ENCODE assay signal across 30 mouse cellular contexts in genomic region chr4:135426587-135426986, GRCm38 (mm10). TPM values are rescaled to one million over a fixed set of nuclear protein-coding genes. Genes with fewer than 3 reads are reported as not detected.
DNase-seq lines count a peak whose midpoint lies in the region; ATAC-seq lines count a peak whose summit lies in the region.
"Had no signal": no experiment of that assay in that cellular context is flagged by ENCODE, and none has a peak within 500 bp of the region (broad histone marks: within the 10 kb centered on the region; RNA-seq: fewer than 3 reads in every experiment).

No protein-coding gene starts in this region.

- WGBS in embryonic facial prominence, embryonic 13.5 days: 87% methylated on average over 7 of the region's 7 CpGs
- WGBS in embryonic facial prominence, embryonic 10.5 days: 91% methylated on average over 7 of the region's 7 CpGs
- 92% methylated on average over 7 of the region's 7 CpGs for WGBS in neural tube, embryonic 15.5 days

- H3K27ac ChIP-seq in embryonic facial prominence, embryonic 13.5 days: no peak overlapping the region
- no peak overlapping the region for H3K27ac ChIP-seq in embryonic facial prominence, embryonic 10.5 days (replicated peaks)
- no peak overlapping the region for H3K27ac ChIP-seq in neural tube, embryonic 15.5 days (replicated peaks)
- H3K27ac ChIP-seq: embryonic facial prominence, embryonic 12.5 days; hindbrain, embryonic 10.5 days; intestine, embryonic 15.5 days; layer of hippocampus, adult 2 months; left cerebral cortex, adult 2 months; limb, embryonic 13.5 days; lung, embryonic 15.5 days; neural tube, embryonic 13.5 days had no signal

- no peaks in the 10 kb centered on the region for H3K27me3 ChIP-seq in embryonic facial prominence, embryonic 13.5 days
- no peaks in the 10 kb centered on the region for H3K27me3 ChIP-seq in embryonic facial prominence, embryonic 10.5 days (replicated peaks; ENCODE audit: low read depth, poor library complexity, severe bottlenecking)
- H3K27me3 ChIP-seq in neural tube, embryonic 15.5 days (replicated peaks): no peaks in the 10 kb centered on the region
- H3K27me3 ChIP-seq: embryonic facial prominence, embryonic 12.5 days; intestine, embryonic 15.5 days; limb, embryonic 13.5 days; lung, embryonic 15.5 days; neural tube, embryonic 13.5 days had no signal

- no peak overlapping the region for H3K4me3 ChIP-seq in embryonic facial prominence, embryonic 13.5 days
- no peak overlapping the region for H3K4me3 ChIP-seq in embryonic facial prominence, embryonic 10.5 days
- H3K4me3 ChIP-seq in neural tube, embryonic 15.5 days (replicated peaks): no peak overlapping the region
- H3K4me3 ChIP-seq: embryonic facial prominence, embryonic 12.5 days; erythroblast, embryonic 14.5 days; hindbrain, embryonic 10.5 days; intestine, embryonic 15.5 days; layer of hippocampus, adult 2 months; left cerebral cortex, adult 2 months; limb, embryonic 13.5 days; lung, embryonic 15.5 days; myocyte; neural tube, embryonic 13.5 days had no signal

- H3K9ac ChIP-seq in embryonic facial prominence, embryonic 13.5 days: no peak overlapping the region
- no peak overlapping the region for H3K9ac ChIP-seq in neural tube, embryonic 15.5 days (replicated peaks)
- H3K9ac ChIP-seq: embryonic facial prominence, embryonic 12.5 days; intestine, embryonic 15.5 days; limb, embryonic 13.5 days; lung, embryonic 15.5 days; neural tube, embryonic 13.5 days had no signal

- ATAC-seq in embryonic facial prominence, embryonic 13.5 days (ENCODE audit: insufficient number of reproducible peaks, insufficient read depth, low FRiP score, low TSS enrichment, low read depth): 0 out of 2 replicates have a peak, but pooled peaks have one; percentile 52
- peak; percentile 49 for ATAC-seq in CD4-positive, CD25-positive, alpha-beta regulatory T cell, adult 4 months
- no peak for ATAC-seq in neural tube, embryonic 15.5 days (ENCODE audit: low FRiP score)
- ATAC-seq: forebrain, embryonic 16.5 days; hindbrain, embryonic 16.5 days; intestine, embryonic 15.5 days; midbrain, embryonic 16.5 days had no signal

- H3K9me3 ChIP-seq in embryonic facial prominence, embryonic 13.5 days: no peaks in the 10 kb centered on the region
- no peaks in the 10 kb centered on the region for H3K9me3 ChIP-seq in embryonic facial prominence, embryonic 10.5 days
- no peaks in the 10 kb centered on the region for H3K9me3 ChIP-seq in neural tube, embryonic 15.5 days (replicated peaks)
- H3K9me3 ChIP-seq: embryonic facial prominence, embryonic 12.5 days; hindbrain, embryonic 10.5 days; intestine, embryonic 15.5 days; limb, embryonic 13.5 days; lung, embryonic 15.5 days; neural tube, embryonic 13.5 days had no signal

- H3K36me3 ChIP-seq in embryonic facial prominence, embryonic 13.5 days: peaks cover 24% of the 10 kb centered on the region
- H3K36me3 ChIP-seq in embryonic facial prominence, embryonic 10.5 days (replicated peaks): peaks cover 17% of the 10 kb centered on the region; the same call in 1 of the 2 replicates
- H3K36me3 ChIP-seq in neural tube, embryonic 15.5 days: peaks cover 18% of the 10 kb centered on the region
- H3K36me3 ChIP-seq: embryonic facial prominence, embryonic 12.5 days; intestine, embryonic 15.5 days; lung, embryonic 15.5 days had no signal

- no peak overlapping the region for H3K4me2 ChIP-seq in embryonic facial prominence, embryonic 13.5 days
- no peak overlapping the region for H3K4me2 ChIP-seq in neural tube, embryonic 15.5 days
- H3K4me2 ChIP-seq: embryonic facial prominence, embryonic 12.5 days; intestine, embryonic 15.5 days; limb, embryonic 13.5 days; liver, embryonic 11.5 days; lung, embryonic 15.5 days; midbrain, embryonic 11.5 days; neural tube, embryonic 13.5 days had no signal

- 0 out of 2 replicates have a peak, but pooled peaks cover 2% of the 10 kb centered on the region for H3K4me1 ChIP-seq in embryonic facial prominence, embryonic 13.5 days
- H3K4me1 ChIP-seq in embryonic facial prominence, embryonic 10.5 days: peaks cover 5% of the 10 kb centered on the region; the same call in 1 of the 2 replicates
- H3K4me1 ChIP-seq in neural tube, embryonic 15.5 days: peaks cover 2% of the 10 kb centered on the region; the same call in 1 of the 2 replicates
- H3K4me1 ChIP-seq: embryonic facial prominence, embryonic 12.5 days; hindbrain, embryonic 10.5 days; intestine, embryonic 15.5 days; limb, embryonic 13.5 days; lung, embryonic 15.5 days; neural tube, embryonic 13.5 days had no signal

- DNase-seq in embryonic facial prominence, embryonic 10.5 days (ENCODE audit: low spot score): no peak
- peak; percentile 60 for DNase-seq in naive thymus-derived CD4-positive, alpha-beta T cell, adult 2 months (ENCODE audit: low read depth)
- peak; percentile 52 for DNase-seq in thymus, postnatal 4 days
- DNase-seq in spleen, postnatal 10 days (ENCODE audit: low spot score in 2 of 2): no peak
- DNase-seq: cerebellum, adult 8-10 months; cerebellum, postnatal 36 days; heart, postnatal 14 days; kidney, adult 2 months; kidney, postnatal 36 days; lung, postnatal 36 days; retina, postnatal 1 day; right cerebral cortex, postnatal 14 days had no signal

RNA-seq across cellular contexts. Expression of gene Rcan3, which starts 7.1 kb away (rescaled TPM):
- 14.0 and 15.1 TPM in 2 replicates for polyA plus RNA-seq in embryonic facial prominence, embryonic 13.5 days (2015; fragmentation: Nextera tagmentation; extraction: Ambion mirVana)
- polyA plus RNA-seq in embryonic facial prominence, embryonic 10.5 days (2016; fragmentation: Nextera tagmentation; extraction: Ambion mirVana): 8.9 TPM in 2 replicates
- 10 to 100 TPM; 15.0 to 16.0 TPM for polyA plus RNA-seq in CD4-positive, CD25-positive, alpha-beta regulatory T cell, adult 4 months (2017; shearing (Covaris generic))
- polyA plus RNA-seq in neural tube, embryonic 15.5 days (2015; fragmentation: Nextera tagmentation; extraction: Ambion mirVana): 44.0 and 47.8 TPM in 2 replicates

RNA-seq across cellular contexts. Expression of gene Ncmap, which starts 28.6 kb away (rescaled TPM):
- 6.0 and 7.0 TPM in 2 replicates for polyA plus RNA-seq in embryonic facial prominence, embryonic 13.5 days (2015; fragmentation: Nextera tagmentation; extraction: Ambion mirVana)
- 0.83 and 0.88 TPM in 2 replicates for polyA plus RNA-seq in embryonic facial prominence, embryonic 10.5 days (2016; fragmentation: Nextera tagmentation; extraction: Ambion mirVana)
- polyA plus RNA-seq in CD4-positive, CD25-positive, alpha-beta regulatory T cell, adult 4 months (2017; shearing (Covaris generic)): 10 to 100 TPM; 68.5 to 95.2 TPM
- polyA plus RNA-seq in neural tube, embryonic 15.5 days (2015; fragmentation: Nextera tagmentation; extraction: Ambion mirVana): 1.7 and 2.2 TPM in 2 replicates
- polyA plus RNA-seq: erythroblast, embryonic 14.5 days had no signal

Comparison
In these comparisons a context has a peak if more than half of its experiments do, and no peak if none do; other contexts are left out.
1. DNase-seq: peak in naive thymus-derived CD4-positive, alpha-beta T cell, adult 2 months (single experiment) and thymus, postnatal 4 days (single experiment); none in embryonic facial prominence, embryonic 10.5 days (single experiment) and spleen, postnatal 10 days (0 of 2).